Mouse (Mus musculus): ENCODE data around the gene Intu.

Intu gene

DNA sequence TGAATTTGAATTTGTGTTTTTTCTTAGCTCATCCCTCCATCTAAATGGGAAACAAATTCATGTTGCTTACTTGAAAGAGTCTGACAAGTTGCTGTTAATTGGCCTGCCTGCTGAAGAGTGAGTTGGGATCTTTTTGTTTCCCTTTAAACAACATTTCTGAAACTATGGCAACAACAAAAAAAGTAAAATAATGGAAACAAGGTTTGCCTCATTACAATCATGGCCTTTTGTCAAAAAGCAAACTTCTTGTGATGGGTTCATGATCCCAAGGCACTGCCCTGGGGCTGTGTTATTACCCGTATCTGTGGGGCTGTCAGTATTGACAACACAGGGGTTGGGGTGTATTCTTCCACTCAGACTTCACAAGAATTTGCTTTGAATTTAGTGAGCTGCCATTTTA, 147.8 kb downstream of the Intu start:
- intact Hi-C loops (cut with DNase I): no loop called here

DNA sequence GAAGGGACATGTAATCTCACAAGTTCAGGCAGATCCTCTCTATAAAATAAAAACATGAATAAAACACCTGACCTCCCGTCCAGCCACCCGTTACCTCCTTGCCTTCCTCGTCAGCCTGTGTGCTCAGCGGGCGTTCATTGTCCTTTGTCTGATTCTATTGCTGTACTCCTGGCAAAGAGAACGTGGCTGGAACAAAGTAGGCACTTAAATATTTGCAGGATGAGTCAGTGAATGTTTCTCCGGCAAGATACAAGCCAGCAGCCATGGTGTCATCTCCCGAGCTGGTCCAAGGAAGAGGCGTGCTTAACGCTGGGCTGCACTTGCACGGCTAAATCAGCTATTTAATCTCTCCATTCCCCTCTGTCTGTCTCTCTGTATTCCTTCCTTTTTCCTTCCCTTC, 151.3 kb downstream of the Intu start:
- intact Hi-C loops (cut with DNase I): no loop called here

DNA sequence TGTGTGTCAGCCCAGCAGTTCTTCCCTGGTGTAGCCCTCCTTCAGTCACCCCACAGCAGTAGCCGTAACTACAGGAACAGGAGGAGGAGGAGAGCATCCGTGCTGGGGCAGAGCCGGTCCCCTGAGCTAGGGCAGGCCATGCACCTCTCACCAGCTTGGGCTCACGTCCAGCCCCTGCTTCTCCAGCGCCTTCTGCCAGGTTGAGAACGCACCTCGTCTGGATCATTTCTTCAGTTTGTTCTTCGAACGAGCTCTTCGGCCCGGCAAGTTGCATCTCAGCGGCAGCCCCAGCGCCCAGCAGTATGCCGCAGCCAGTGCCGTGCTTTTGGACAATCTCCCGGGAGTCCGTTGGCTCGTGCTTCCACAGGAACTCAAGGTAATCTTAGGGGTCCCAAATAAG, 152.1 kb downstream of the Intu start:
- intact Hi-C loops (cut with DNase I): no loop called here

DNA sequence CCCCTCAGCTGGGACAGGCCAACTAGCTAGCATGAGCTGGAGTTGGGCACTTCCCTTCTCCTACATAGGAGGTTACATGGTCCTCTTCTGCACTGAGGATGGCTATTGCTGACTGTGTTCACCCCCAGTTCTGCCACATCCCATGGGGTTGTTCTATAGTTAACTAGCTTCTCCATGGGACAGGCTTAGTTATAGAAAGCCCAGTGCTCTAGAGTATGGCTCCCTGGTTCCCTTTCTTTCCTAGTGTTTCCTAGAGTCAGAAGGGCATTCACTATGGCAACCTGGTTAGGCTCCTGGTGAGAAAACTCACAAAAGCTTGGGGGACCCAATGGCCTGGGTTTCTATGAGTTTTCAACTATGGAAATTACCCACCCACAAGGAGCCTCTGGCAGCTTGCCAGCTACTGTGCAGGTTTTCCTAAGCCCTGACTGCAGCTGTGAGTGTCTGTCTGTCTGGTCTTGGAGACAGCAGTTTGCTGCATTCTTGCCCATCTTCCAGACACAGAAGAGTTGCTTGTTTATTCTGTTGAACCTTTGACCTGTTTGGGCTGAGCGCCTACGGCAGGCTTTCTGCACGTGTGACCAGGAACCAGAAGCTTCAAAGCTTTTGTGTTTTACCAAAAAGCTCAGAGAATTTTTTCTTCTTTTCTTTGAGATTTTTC, 154.9 kb downstream of the Intu start:
- intact Hi-C loops (cut with DNase I): no loop called here

DNA sequence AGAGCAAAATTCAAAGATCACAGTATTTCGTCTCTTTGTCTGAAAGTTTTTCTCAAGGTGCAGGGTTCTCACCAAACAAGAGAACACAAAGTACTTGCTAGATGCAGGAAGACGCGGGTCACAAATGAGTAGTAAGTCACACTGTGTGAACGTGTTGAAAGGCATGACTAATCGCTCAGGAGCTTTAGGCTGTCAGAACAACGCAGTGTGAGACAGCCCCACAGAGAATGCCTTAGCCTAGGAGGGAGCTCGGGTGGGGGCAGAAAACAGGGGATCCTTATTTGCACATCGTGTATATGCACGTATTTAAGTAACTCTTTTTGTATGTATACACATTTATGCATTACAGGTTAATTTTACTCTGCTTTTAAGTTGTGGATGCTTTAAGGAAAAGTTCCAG, 155.8 kb downstream of the Intu start:
- intact Hi-C loops (cut with DNase I): no loop called here

DNA sequence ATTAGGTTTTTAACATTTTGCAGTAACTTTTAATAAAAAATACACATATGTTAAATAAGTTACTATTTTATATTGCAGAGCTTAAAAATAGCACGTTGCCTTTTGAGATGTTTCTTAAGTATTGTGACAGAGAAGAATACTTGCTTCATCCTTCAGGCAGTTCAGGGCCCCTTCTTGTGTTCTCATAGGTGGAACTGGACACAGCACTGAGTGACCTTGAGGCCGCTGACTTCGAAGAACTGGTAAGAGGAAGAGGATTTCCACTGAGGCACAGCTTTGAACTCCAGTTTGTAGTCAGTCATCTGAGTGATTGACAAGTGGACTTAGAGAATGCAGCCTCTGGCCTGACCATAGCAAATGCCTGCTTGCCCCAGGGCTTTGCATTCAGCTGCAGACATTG, 156.5 kb downstream of the Intu start:
- intact Hi-C loops (cut with DNase I): no loop called here

DNA sequence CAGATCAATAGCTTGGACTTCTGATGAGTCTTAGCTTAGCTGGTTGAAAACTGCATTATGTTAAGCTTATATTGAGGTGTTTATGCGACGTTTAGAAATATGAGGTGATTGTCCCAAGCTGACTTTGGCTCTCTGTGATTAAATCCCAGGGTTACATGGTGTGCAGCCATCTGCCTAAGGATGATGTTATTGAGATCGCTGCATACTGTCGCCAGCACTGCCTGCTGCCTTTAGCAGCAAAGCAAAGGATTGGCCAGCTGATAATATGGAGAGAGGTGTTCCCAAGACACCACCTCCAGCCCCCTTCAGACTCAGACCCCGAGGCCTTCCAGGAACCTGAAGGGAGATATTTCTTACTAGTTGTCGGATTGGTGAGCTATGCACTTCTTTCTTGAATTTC, 160.5 kb downstream of the Intu start:
- intact Hi-C loops (cut with DNase I): no loop called here

DNA sequence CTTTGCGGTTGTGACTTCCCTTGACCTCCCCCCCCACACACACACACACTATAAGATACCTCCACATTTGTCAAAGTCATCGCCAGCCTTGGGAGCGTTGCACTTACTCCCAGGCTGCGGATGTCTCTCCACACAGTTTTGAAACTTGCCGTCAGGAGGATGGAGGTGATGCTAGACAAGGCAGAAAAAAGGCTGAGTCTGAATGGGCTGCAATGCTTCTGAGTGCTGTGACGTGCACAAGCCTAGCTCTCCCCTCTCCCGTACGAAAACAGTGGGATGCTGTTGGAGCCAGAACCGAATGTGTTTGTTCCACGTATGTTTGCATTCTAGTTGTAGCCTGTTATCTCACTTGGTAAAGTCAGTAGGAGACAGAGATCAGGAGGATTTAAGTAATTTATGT, 162.3 kb downstream of the Intu start:
- intact Hi-C loops (cut with DNase I): no loop called here

DNA sequence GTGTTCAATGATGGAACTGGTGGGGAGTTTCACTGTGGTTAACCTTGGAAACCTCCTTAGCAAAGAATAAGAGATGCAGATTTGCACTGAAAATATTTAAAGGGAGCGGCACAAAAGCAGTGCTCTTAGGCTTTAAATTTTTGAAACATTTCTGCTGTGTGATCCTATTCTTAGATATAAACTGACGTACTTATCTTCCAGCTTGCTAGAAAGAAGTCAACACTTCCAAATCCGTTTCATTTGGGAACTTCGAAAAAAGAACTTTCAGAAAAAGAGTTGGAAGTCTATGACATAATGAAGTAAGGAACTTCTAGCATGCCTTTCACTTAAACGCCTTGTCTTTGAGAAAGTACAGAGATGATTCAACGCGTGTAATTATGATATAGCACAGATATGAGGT, 162.9 kb downstream of the Intu start:
- intact Hi-C loops (cut with DNase I): no loop called here

DNA sequence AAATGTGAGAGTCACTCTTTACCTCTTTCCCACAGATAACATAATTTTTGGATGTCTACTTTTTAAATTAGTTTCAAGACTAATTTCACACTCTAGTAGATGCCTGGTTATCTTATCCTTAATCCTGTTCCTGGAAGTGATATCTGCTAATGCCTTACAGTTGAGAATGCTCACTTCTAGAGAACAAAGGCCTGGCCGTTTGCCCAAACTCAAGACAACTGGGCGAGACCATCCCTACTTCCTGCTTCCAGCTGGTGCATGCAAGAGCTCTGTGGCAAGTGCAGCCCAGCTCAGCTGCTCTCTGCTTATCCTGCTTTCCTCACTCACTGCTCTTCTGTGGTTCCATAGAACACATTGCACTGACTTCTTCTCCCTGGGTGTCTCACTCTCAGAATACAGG, 163.4 kb downstream of the Intu start:
- intact Hi-C loops (cut with DNase I): no loop called here

DNA sequence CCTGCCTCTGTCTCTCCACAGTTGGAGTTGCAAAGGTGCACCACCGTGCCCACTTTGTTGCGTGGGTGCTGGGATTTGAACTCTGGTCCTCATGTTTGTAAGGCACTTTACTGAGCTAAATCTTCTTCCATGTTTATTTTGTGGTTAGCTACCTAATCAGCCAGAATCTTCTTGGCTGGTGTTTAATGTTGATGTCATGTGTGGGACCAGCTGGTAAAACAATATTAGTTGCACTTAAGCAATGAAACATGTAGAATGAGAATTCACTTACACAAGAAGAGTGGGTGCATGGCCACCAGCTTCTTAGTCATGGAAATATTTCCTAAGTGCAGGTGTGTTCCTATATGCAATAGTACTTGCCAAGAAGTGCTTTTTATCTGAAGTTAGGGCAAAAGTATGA, 164.1 kb downstream of the Intu start:
- intact Hi-C loops (cut with DNase I): no loop called here

DNA sequence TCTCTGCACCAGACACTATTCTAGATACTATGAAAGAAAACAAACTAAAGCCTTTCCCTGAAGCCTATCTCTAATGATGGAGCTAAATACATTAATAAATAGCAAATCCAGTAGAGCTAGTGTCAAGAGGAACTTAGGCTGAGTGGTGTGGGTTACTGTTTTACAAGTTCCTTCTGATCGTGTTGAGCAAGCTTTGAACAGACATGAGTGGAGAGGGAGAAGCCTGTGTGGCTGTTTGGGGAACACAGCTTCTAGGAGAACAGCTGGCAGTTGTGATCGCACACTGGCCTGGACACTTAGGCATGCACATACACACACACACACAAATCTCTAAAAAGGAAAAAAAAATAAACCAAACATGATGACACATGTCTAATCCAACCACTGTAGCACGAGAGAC, 167.7 kb downstream of the Intu start:
- intact Hi-C loops (cut with DNase I): no loop called here

DNA sequence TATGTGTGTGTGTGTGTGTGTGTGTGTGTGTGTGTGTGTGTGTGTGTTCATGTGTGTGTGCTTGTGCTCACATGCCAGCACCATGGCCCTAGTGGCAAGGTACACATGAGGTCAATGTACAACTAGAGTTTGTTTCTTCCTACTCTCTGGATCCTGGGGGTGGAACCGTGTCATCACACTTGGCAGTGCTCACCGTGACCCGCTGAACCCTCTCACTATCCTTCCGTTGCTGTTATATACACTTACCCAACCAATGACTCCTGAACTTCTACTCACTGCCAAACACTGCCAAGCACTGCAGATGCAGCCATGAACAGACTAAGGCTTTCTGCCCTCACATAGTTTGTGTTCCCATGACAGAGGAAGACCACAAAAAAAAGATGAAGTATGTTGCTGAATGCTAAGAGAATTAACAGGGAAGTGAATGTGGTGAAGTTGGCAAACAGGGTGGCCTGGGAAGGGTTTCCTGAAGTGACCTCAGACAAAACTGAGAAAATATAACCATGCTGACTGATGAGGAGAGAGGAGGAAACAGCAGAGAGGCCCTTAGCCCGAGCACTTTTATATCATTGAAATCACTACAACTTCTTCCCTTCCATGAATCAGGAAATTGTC, 173.8 kb downstream of the Intu start:
- intact Hi-C loops (cut with DNase I): no loop called here

DNA sequence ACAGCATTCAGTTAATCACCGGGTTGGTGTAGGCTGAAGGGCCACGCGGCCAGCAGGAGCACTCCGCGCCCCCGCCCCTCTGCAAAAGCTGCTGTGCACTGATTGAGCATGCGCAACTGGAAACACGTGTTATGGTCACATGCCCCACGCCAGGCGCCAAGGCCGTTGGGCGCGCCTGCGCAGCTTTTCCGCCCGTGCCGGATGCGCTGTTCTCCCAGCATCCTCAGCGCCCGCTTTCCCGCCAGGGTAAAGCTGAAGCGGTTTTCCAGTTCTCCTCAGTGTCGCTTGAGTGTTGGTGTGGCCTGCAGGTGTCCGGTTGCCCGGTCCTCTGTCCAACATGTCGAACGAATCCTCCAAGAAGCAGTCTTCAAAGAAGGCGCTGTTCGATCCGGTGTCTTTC, 177.6 kb downstream of the Intu start, which contains the start of gene Slc25a31:
Gene Slc25a31 (plus strand): TSS at position 201 of the 400 bp plus-strand sequence.
- intact Hi-C loops (cut with DNase I): no loop called here

DNA sequence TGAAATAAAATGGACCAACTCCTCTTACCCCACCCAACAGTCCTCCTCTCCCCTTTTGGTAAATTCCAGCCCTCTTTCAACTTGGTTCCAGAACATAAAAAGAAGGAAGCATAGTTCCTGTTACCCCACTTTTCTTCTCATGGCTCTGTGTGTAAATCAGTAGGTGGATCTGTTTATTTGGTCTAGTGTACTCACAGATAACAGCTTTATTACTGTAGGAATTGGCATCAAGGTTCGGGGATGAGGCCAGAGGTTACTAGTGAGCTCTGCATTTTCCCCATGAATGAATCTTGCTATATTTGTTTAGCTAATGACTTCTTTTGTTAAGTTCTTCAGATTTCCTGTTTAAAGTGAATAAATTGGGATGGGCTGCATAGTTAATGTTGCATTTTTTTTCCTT, 185.0 kb downstream of the Intu start:
- intact Hi-C loops (cut with DNase I): no loop called here

DNA sequence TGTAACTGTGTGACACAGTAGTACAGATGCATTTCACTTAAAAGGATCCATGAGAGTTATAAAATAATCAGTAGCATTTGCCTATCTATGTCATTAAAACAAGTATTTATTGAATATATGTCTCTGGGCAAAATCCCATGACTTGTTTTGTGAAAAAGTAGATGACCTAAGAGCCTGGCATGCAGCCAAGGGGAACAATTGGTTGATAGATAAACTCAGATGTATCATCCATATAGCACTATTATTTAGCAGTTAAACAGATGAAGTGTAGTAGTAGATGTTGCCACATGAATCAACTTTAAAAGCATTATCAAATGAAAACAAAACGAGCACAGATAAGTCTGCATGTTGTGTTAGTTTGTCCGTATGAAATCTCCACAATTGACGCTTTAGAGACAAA, 187.9 kb downstream of the Intu start:
- intact Hi-C loops (cut with DNase I): no loop called here

DNA sequence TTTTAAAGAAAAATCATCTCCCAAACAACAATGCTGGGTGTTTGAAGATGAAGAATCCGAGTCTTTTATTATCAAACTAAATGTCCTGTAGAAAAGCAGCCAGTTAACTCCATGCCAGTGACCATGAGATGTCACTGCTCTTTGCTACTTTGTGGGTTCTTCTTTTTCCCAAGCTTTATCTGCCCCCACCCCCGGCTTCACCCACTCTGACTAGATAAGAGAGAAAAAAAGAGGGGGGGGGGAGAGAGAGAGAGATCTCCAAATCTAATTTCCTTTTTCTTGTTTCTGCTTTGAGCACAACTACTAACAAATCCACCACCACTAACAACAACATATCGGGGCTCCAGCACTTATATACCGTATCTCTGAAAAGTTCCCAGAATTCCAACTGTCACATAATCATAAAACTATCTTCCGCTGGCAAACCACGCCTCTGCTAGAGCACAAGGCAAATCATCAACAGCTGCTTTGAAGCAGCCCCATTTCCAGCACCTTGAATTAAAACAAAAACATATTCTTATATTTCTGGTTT, 207.4 kb downstream of the Intu start:
- intact Hi-C loops (cut with DNase I): no loop called here

DNA sequence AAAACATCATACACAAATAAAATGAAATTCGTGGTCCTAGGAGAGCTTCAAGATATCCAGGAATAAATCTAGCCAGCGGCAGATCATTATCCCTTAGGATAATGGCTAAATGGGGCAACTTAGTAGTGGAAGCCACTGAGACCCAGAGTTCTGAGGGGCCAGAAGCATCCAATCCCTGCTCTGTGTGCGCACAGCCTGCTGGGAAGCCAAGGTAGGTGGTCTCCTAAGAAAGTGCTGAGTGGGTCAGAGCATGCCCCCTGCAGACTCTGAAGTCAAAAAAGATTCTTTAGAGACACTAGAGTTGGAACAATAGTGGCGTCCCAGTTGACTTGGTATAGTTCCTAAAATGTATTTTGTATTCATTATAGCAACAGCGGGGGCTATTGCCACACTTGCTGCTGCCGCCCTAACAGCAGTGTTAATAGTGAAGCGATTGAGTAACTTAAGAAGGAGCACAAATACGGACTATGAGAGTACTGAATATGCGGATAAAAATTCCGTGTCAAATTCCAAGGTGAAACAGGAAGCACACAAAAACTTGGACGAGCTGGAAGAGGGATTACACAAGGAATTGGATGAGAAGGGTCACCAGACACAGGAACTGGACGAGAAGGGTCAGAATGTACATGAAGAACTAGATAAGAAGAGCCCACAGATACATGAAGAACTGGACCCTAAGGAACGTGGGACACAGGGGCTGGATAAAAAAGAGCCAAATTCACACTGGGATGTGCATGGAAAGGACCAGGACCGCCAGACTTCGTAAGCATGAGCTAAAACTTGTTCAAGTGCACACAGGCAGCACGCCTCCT, 213.1 kb downstream of the Intu start, which contains the start of gene Hspa4l:
Gene Hspa4l (plus strand): TSS at position 472 of the 812 bp plus-strand sequence.
- intact Hi-C loops (cut with DNase I): loop anchor here (5.0 kb wide), 1 partner anchor 217 kb away; no protein-coding TSS in a partner anchor

DNA sequence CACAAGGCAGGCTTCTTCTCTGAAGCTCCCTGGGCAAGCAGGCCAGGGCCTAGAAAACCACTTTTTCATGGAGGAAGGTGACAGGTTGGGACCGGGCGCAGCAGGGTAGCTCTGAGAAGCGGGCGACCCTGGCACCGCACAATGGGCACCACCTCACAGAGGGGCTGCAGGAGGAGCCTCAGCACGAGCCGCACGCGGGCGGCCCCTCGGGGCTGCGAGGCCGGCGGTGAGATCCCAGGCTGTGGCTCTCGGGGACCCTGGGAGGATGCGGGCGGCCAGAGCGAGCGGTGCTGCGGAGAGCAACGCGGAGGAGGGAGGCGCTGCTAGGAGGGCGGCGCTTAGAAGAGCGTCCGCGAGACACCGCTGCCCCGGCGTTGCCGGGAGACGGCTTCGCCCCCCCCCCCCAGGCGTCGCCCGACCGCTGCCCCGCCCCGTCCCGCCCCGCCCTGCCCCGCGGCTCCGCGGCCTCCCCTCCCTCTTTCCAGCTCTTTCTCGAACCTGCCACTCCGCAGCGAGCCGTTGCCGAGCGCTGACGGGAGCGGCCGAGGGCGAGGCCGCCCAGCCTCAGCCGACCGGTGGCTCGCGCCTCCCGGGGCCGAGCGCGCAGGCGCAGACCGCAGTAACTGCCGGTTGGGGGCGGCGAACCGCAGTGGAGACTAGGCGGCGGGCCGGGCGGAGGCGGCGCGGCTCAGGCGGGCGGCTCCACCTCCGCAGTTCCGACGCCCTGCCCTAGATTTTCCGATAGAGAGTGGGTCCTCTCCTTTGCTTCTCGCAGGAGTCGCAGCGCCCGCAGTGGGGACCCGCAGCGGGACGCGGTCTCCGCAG, 214.0 kb downstream of the Intu start:
- intact Hi-C loops (cut with DNase I): loop anchor here (5.0 kb wide), 1 partner anchor 218 kb away; no protein-coding TSS in a partner anchor

DNA sequence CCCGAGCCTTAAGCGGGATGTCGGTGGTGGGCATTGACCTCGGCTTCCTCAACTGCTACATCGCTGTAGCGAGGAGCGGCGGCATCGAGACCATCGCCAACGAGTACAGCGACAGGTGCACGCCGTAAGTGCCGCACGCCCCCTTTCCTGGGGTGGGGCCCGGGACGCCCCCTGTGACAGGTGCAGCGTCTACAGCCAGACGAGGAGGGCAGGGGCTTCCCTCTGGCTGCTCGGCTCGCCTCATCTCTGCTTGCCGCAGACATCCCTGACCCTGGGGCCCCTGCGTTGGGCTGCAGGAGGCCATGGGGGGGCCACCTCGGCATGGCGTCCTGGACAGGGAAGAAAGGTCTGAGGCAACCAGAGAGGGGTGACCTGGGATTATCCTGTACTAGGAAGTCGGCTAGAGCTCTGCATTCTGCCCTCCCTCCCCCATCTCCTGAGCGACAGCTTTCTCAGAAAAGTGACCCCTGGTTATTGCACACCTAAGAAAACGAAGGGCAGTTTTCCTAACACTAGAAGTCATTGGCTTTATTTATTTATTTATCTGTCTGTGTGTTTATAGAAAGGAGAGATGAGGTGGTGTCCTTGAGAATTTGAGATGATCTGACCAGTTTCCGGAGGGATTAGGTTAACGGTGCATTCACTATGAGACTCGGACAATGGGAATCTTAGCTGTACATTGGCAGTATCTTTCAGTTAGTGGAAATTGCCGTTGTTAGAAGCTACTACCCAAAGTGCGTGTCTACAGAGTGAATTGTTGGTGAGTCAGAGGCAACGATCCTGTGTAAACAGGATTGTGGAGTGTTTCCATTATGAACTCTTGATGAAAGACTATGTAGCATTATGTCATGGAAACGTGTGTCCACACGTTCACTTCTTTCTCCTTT, 214.8 kb downstream of the Intu start:
- intact Hi-C loops (cut with DNase I): no loop called here

All from adrenal gland (tissue).